Mouse (Mus musculus) bone marrow, adult 2 months (tissue): Measurements from ENCODE around the gene Cnksr3. TPM values are rescaled to one million over a fixed set of nuclear protein-coding genes. Genes with fewer than 3 reads are reported as not detected.

ENCODE experiments used
- H3K27ac ChIP-seq: fragments of 200-500 bp; 2 replicates; pipeline ENCODE4 v1.5.1; 2012; ENCODE audit warnings: low read depth, mild to moderate bottlenecking, control low read depth, inconsistent platforms, low read length; ENCODE audit not compliant: control insufficient read depth, poor library complexity, insufficient read depth
- H3K4me1 ChIP-seq: fragments of 200-500 bp; 2 replicates; pipeline ENCODE4 v1.6.1; 2011; ENCODE audit warnings: low read length; ENCODE audit not compliant: control insufficient read depth, insufficient read depth
- H3K4me3 ChIP-seq: fragments of 200-500 bp; replicated peaks from 2 replicates; pipeline ENCODE3; 2011; ENCODE audit warnings: mild to moderate bottlenecking, low read depth, low read length, control low read depth; ENCODE audit not compliant: control insufficient read depth
- CTCF ChIP-seq: fragments of 200-500 bp; IDR thresholded peaks from 2 replicates; pipeline ENCODE4 v1.5.1; 2011; ENCODE audit warnings: low read length, control low read depth; ENCODE audit not compliant: control insufficient read depth, insufficient read depth
- POLR2A ChIP-seq: fragments of 200-500 bp; IDR thresholded peaks from 2 replicates; pipeline ENCODE4 v1.6.1; 2011; ENCODE audit warnings: low read depth, mild to moderate bottlenecking, control low read depth, low read length, borderline replicate concordance; ENCODE audit not compliant: control insufficient read depth
- WGBS: fragments of 180-500 bp; shearing (Covaris S2); methylation state at CpG from one replicate; pipeline ENCODE4 v1.1.7; 2018; 5-methylcytosine and 5-hydroxymethylcytosine counted together
- polyA plus RNA-seq: library from polyadenylated mRNA; stranded (reverse); fragments of >200 nt; gene quantifications from 2 replicates; pipeline ENCODE4 v1.2.4, GENCODE M21; 2011; ENCODE audit warnings: low replicate concordance; ENCODE audit not compliant: missing spikeins, insufficient read depth, insufficient read length

Cnksr3 gene
- polyA plus RNA-seq, 1 experiment = 4.6 TPM

DNA sequence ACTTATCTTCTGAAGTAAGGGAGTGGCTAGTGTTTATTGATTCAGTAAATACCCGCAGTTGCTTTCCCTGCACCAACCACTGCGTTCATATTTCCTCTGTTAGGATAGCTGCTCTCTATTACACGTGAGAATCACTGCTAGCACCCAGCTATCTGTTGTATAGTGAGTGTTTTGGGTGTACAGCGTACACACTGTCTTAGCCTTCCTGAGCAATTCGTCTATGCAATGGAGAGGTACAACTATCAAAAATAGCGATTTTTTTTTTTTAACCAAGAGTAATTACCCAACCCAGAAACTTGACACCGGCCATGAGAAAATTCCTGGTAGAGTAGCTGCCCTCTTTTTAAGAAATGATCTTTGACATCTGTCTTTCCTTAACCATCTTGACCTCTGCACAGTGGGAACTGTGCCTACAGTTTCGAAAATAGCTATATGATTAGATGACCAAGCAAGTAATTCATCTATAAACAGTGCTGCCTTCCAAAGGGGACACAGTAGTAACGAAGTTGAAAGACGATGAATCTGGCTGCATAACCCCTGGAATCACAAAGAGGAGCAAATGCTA, 1.1 kb upstream of the Cnksr3 start:
- WGBS = 45% methylated on average over 10 of the region's 10 CpGs
- Histone ChIP-seq H3K27ac (no peak overlapping the region), H3K4me3 (no peak overlapping the region), H3K4me1 (no peaks in the 10 kb centered on the region)
- TF ChIP-seq POLR2A = no peak
- TF ChIP-seq CTCF = no peak

- Histone ChIP-seq H3K4me1 (no peaks in the 10 kb centered on the region), H3K27ac (no peak overlapping the region), H3K4me3 (peak overlapping the region; percentile 70)
- no peak for TF ChIP-seq CTCF
- no peak for TF ChIP-seq POLR2A
- under 1% methylated on average over 10 of the region's 10 CpGs for WGBS
These were observed 500 bp upstream of the Cnksr3 start for GRCm38 (mm10) chr10:7212537-7212936.

GRCm38 (mm10) chr10:7210991-7211695, 894 bp downstream of the Cnksr3 start:
- H3K4me3 ChIP-seq = peak overlapping the region; percentile 70
- H3K27ac ChIP-seq = peak overlapping the region; percentile 16; the same call in 1 of the 2 replicates
- WGBS = 1% methylated on average over 41 of the region's 41 CpGs
- TF ChIP-seq POLR2A = no peak
- TF ChIP-seq CTCF = peak; percentile 21; the same call in 1 of the 2 replicates
- no peaks in the 10 kb centered on the region; the same call in 1 of the 2 replicates for H3K4me1 ChIP-seq

- Histone ChIP-seq H3K4me1 (no peaks in the 10 kb centered on the region; the same call in 1 of the 2 replicates), H3K27ac (no peak overlapping the region)
- WGBS = 68% methylated on average over 5 of the region's 5 CpGs
These were observed 2.2 kb downstream of the Cnksr3 start for GRCm38 (mm10) chr10:7209691-7210455.

GRCm38 (mm10) chr10:7208859-7209441, 3.1 kb downstream of the Cnksr3 start:
- Histone ChIP-seq H3K27ac (no peak overlapping the region), H3K4me3 (no peak overlapping the region), H3K4me1 (no peaks in the 10 kb centered on the region; the same call in 1 of the 2 replicates)
- WGBS = 87% methylated on average over 10 of the region's 10 CpGs
- TF ChIP-seq POLR2A (no peak), CTCF (no peak)

More at GRCm38 (mm10) chr10:7209691-7210455, 2.2 kb downstream of the Cnksr3 start:
- no peak overlapping the region for H3K4me3 ChIP-seq
- TF ChIP-seq POLR2A (no peak), CTCF (no peak)

DNA sequence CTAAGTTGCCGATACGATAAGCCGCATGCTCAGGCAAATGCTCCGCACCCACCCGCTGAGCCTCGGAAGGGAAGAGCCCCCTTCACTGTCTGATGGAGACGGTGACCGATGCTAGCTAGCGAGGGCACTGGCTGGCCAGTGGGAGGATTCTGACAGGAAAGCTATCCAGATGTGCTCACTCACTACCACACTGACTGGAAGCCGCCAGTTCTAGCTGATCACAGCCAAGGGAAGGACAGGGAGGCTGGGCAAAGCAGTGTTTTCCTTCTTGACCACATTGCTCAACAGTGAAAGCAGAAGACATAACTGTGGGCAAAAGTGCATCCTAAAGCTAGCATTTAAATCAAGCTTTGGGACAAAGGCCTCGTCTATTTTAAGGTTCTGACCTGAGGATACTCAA, 4.7 kb downstream of the Cnksr3 start:
- H3K4me3 ChIP-seq = no peak overlapping the region
- TF ChIP-seq POLR2A (no peak), CTCF (no peak)
- H3K27ac ChIP-seq = no peak overlapping the region; the same call in 1 of the 2 replicates
- no peaks in the 10 kb centered on the region; the same call in 1 of the 2 replicates for H3K4me1 ChIP-seq
- WGBS = 79% methylated on average over 11 of the region's 11 CpGs

GRCm38 (mm10) chr10:7206571-7206970, 5.5 kb downstream of the Cnksr3 start:
- TF ChIP-seq CTCF = no peak
- TF ChIP-seq POLR2A = no peak
- no peaks in the 10 kb centered on the region; the same call in 1 of the 2 replicates for H3K4me1 ChIP-seq
- H3K4me3 ChIP-seq = no peak overlapping the region
- WGBS = 61% methylated on average over 7 of the region's 7 CpGs
- H3K27ac ChIP-seq = no peak overlapping the region

GRCm38 (mm10) chr10:7205576-7205975, 6.5 kb downstream of the Cnksr3 start:
- no peak overlapping the region for H3K4me3 ChIP-seq
- WGBS = 86% methylated on average over 3 of the region's 3 CpGs
- H3K4me1 ChIP-seq = no peaks in the 10 kb centered on the region; the same call in 1 of the 2 replicates
- TF ChIP-seq CTCF = no peak
- no peak for TF ChIP-seq POLR2A
- no peak overlapping the region for H3K27ac ChIP-seq
